Mouse (Mus musculus) liver, adult 2 months (tissue): Measurements from ENCODE around the gene Dok3.

ENCODE experiments used
- CTCF ChIP-seq: fragments of 200-500 bp; IDR thresholded peaks from 2 replicates; pipeline ENCODE4 v1.5.1; 2011; ENCODE audit warnings: low read depth, low read length, control low read depth
- POLR2A ChIP-seq: fragments of 200-500 bp; IDR thresholded peaks from 2 replicates; pipeline ENCODE4 v1.6.1; 2011; ENCODE audit warnings: low read length, control low read depth; ENCODE audit not compliant: insufficient read depth; ENCODE audit errors: extremely low read depth

GRCm38 (mm10) chr13:55500575-55500974, 28.5 kb downstream of the Dok3 start:
- TF ChIP-seq CTCF (no peak), POLR2A (no peak)
